Mouse (Mus musculus) myocyte (in vitro differentiated cells): ENCODE data around the gene Junb.

Source experiments
- E2F4 ChIP-seq: IDR thresholded peaks from one replicate; pipeline ENCODE4 v1.6.1; 2011; ENCODE audit warnings: mild to moderate bottlenecking, control low read depth, moderate library complexity; ENCODE audit not compliant: insufficient read depth
- POLR2A ChIP-seq: IDR thresholded peaks from one replicate; pipeline ENCODE4 v1.6.1; 2011; ENCODE audit warnings: low read depth, mild to moderate bottlenecking, control low read depth, moderate library complexity; ENCODE audit not compliant: insufficient read length

DNA sequence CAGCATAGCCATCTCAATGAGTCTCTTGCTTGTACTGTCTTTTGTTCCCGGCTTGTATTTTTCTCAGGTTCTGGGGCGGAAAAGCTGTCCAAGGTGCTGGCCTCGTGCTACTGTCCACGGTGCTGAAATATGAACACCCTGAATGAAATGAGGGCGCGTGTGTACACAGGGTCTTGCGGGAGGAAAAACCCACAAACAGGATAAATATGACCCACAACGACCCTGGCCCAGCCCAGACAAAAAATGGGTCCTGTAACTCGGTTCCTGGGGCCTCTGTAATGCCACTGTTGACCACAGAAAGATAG lies 31.3 kb downstream of the Junb start:
- no peak for TF ChIP-seq POLR2A
- TF ChIP-seq E2F4: no peak
